Mouse (Mus musculus): Measurements from ENCODE around the gene Il6.
"Not testable (repeated sequence)": the region's sequence is repeated elsewhere in the genome, so short reads cannot be mapped to it uniquely, and the experiment has no call there.

The Il6 gene

DNA sequence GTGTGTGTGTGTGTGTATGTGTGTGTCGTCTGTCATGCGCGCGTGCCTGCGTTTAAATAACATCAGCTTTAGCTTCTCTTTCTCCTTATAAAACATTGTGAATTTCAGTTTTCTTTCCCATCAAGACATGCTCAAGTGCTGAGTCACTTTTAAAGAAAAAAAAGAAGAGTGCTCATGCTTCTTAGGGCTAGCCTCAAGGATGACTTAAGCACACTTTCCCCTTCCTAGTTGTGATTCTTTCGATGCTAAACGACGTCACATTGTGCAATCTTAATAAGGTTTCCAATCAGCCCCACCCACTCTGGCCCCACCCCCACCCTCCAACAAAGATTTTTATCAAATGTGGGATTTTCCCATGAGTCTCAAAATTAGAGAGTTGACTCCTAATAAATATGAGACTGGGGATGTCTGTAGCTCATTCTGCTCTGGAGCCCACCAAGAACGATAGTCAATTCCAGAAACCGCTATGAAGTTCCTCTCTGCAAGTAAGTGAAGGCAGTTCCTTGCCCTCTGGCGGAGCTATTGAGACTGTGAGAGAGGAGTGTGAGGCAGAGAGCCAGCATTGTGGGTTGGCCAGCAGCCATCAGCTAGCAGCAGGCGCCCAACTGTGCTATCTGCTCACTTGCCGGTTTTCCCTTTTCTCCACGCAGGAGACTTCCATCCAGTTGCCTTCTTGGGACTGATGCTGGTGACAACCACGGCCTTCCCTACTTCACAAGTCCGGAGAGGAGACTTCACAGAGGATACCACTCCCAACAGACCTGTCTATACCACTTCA lies at the start of gene Il6:
Il6 (plus strand) TSS at position 389 of the 778 bp plus-strand sequence.
- peak; percentile 86 for DNase-seq (ENCODE audit: low spot score)

DNA sequence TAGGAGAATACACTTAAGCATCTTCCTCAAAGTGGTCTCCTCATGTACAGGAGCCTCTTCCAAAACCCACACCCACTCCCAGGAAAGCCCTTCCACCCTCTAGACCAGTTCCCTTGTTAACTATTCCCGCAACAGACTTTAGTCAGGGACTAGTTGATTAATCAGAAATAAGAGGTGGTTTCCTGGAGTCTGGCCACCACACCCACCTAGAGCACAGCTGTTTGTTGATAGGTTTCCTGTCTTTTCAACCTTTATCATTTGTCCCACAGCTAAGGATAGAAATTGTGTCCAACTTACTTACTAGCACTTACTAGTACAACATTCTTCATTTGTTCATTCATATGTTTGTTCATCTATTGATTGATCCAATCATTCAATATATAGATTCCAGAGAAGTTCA lies 49.4 kb upstream of the Il6 start:
- DNase-seq (ENCODE audit: low spot score), result no peak

DNA sequence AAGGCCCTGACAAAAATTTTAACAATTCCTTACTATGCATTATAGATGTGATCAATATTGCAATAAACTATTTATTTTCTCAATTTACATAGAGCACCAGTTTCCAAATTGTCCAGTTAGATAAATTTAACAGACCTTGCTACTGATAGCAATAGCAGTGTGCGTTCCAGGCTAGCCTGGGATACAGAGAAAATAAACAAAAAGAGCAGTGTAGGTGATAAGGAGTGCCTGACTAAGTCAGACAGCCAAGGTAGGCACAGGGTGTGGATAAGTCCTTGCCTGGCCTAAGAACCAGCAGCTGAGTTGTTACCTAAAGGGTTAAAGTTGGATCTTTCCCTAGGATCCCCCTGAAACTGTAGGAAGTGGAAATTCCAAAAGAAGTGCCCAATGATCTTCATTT lies 42.7 kb upstream of the Il6 start:
- DNase-seq (ENCODE audit: low spot score), result no peak

DNA sequence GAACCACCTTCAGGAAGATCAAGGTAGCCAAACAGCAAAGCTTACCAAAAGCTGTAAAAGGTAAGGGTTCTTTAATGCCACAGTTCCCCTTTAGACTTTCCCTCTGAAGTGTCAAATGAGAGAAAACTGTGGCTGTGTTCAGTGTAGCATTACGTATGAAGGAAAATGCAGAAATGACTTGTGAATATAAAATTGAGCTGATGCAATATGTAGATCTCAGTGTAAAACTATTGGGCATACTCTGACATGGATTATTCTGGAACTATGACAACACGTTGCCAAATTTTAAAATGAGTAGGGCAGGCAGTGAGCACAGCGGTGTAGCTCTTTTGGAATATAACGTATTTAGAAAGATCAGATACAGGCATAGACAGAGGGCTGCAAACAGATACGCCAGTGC lies 40.1 kb upstream of the Il6 start:
- DNase-seq (ENCODE audit: low spot score), result no peak

DNA sequence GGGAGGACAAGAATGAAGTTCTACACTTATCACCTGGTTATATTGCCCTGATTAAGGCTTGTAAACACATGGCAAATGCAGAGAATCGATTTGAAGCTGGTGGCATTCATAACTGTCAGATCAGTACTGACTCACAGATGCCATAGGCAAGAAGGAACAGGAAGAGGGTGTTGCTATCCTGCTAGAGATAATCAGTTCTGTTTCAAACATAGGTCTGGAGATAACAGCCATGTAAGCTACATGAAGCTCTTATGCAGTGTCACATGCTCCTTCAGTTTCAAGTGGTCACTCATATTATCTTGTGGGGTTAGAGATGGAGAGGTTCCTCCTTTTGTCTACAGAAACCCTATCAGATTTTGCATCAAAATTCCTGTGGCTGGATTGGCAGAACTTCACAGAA lies 39.4 kb upstream of the Il6 start:
- DNase-seq (ENCODE audit: low spot score), result no peak

DNA sequence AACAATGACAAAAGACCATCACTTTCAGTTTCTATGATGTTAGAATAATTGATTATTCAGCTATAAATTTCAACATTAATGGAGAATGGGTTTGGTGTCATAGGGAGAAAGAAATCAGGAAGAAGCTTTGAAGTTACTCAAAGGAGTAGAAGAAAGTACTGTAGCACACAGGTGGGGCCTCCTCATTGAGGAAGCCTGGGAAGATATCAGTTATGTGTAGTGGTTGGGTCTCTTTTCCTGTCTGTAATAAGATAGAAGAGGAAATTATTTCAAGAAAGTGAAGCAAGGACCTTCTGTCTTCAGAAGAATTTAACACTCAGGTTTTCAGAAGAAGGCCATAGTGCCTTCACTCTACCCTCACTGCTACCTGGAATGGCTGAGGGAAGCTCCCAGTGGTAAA lies 38.8 kb upstream of the Il6 start:
- DNase-seq (ENCODE audit: low spot score), result no peak

DNA sequence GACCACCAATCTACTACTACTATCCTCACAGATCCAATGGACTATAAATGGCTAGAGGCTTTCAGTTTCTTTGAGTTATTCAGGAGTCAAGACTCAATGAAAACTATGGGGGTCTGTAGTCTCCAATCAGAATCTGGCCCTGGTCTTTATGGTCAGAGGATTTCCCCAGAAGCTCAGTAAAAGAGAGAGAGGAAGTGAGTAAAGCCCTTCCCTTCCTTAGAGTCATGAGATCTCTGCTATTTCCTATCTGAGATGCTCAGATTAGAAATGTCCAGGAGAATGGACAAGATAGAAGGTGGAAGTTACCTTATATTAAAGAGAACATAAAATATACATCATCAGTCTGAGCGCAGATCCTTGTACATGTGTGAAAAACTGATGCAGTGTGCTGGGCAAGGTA lies 19.3 kb upstream of the Il6 start:
- no peak for DNase-seq (ENCODE audit: low spot score)

DNA sequence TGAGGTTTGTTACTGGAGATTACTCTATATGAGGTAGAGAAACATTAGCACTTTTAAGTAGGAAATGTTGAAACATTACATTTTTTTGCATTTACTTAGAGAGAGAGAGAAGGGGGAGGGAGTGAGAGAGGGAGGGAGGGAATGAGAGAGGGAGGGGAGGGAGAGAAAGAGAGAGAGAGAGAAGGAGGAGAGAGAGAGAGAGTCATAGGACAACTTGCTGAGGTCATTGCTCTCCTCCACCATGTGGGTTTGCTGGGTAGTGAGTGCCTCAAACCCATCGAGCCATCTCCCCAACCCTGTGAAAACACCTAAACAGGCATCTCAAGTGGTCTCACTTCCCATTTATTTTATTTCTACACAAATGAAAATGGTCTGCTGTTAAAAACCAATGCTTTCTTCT lies 18.6 kb upstream of the Il6 start:
- DNase-seq (ENCODE audit: low spot score), result no peak

DNA sequence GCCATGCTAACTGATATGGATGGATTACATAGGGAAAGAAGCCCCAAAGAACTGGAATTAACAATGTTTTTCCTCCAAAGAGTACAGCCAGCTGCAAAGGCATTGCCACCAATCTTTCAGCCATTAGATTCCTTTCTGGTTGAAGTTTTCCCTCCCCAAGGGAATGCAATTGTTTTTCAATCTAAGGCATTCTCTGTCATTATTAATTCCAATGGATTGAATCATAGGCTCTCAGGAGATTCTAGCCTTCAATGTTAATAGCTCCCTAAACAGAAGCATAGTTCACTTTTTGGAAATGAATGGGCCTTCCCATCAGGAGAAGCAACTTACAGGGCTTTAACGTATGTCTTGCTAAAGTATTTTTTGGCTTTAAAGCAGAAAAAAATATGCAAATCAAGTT lies 15.6 kb upstream of the Il6 start:
- DNase-seq (ENCODE audit: low spot score), result no peak

DNA sequence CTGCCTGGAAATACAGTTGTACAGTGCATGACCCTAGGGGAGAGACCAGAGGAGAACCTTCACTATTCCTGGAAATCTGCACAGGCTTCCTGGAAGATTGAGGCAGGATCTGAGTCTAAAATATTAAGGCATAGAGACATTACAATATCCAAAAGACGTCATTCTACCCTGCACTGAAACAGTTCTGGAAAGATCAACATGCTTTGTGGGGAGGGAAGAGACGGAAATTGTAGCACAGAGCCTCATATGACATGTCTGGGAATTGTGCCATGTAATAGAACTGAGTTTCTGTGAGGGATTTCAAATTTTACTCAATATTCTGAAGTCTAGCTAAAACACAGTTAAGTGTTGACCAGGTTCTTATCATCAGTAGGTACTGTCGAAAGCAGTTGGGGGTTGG lies 12.0 kb upstream of the Il6 start:
- no peak for DNase-seq (ENCODE audit: low spot score)

DNA sequence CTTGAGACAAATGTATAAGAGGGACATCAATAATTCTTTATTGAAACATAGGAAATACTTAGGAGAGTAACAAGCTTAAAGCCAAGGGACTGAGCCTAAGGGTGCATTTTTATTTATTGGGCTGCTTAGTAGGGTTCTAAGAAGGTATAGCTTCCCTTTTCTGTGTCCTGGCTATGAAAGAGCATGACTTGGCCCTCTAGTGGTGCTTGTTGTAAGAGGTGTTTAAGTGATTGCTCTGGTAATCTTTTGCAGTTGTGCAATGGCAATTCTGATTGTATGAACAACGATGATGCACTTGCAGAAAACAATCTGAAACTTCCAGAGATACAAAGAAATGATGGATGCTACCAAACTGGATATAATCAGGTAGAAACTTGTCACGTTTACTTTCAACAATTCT lies 1.7 kb downstream of the Il6 start:
- peak; percentile 57 for DNase-seq (ENCODE audit: low spot score)

DNA sequence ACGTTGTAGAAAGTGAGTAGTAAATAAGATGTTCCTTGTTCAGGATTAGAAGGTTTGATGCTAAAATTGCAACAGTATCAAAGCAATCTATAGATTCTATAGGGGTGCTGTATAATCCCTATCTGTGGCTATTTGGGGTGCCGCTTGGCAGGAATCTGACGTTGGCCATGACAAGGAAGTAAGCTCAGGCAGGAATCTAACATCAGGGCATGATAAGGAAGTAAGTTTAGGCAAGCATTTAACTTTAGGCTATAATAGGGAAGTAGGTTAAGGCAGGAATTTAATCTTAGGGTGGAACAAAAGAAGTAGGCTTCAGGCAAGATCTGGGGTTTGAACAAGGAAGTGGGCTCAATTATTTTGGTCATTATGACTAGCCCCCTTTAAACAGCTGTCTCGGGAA lies 22.9 kb downstream of the Il6 start:
- not testable (repeated sequence) for DNase-seq (ENCODE audit: low spot score)

DNA sequence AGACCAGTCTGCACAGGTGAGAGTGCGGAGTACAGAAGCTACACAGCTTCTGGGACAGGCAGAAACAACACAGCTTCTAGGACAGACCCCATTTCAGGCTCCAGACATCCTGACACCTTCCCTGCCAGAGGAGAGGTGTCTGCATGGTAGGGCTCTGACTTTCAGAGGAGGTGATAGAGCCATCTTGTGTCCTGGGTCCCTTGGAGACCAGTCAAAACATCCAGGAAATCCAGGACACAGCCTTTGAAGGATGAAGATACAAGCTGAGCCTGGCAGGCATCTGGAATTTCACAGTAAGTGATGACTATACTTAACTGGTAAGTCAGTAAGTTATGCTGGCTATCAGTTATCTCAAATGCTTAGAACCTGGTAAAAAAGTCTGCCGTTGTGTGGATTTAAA lies 24.2 kb downstream of the Il6 start:
- not testable (repeated sequence) for DNase-seq (ENCODE audit: low spot score)

DNA sequence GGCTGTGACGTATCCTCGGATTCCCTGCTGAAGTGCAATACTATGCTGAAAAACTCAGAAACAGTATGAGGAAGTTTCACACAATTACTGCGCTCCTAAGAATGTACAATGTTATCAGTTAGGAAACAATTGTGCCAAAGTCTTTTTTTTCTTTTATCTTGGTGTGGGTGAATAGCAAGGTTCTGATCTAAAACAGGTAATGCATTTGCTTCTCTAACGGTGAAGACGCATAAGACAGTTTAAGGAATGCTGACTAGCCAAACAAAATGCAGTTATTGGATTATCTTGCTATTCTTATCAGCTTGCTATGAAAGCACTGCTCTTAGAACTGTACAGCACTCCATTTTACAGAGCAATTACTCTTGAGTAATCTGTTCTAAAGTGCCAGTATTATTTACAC lies 26.4 kb downstream of the Il6 start:
- not testable (repeated sequence) for DNase-seq (ENCODE audit: low spot score)

DNA sequence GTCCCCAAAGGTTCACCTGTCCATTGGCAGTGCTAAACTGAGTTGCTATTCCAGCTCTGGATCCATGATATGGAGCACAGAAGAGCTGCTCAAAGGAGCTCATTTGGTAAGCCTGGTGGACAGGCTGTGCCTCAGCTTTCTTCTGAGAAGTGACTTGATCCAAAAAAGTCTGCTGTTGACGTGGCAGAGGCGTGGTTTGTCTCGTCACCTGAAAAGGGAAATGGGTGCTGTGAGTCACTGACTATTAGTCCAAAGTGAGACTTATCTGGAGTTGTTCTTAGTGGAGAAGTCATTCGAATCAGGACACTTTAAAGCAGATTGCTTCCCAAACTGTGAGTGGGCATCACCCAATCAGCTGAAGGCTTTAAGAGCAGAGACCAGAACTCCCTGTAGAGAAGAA lies 26.9 kb downstream of the Il6 start:
- not testable (repeated sequence) for DNase-seq (ENCODE audit: low spot score)

DNA sequence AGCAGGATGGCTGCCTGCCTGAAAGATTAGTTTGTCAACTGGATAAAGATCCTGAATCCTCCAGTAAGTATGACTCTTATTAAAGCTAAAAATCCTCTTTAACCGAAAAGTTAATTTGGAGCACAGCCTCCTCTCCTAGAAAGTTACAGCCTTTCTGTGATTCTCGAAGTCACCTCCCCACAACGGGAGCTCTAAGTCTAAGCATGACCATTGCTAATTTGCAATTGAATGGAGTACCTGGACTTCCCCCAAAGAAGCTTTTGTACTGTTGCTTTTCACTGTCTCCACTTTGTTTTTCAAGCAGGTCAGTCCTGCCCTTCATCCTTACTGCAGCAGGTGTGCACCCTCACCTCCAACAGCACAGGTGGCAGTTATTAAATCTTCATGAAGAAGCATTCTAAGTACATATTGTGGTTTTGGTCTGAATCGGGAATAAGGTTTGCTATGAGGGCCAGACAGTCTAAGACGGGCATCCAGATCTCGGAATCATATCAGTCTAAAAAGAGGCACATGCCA lies 45.4 kb downstream of the Il6 start:
- DNase-seq (ENCODE audit: low spot score), result no peak

DNA sequence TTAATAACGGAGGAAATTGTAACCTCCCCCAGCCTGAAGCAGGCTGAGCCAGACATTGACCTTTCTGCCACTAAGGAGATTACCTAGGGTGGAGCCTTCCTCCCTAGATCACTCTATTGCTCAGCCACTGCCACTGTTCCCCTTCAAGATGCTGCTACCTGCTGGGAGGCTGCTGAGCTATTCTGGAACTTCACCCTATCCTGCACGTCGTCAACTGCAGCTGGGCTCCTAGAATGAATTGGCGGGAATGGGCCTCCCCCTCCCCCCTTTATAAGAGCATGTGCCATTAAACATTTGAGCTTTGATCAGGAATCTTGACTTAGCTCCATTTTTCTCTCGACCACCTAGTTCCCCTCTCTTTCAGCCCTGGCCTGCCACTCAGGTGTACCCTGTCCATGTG lies 46.7 kb downstream of the Il6 start:
- DNase-seq (ENCODE audit: low spot score), result not testable (repeated sequence)

DNA sequence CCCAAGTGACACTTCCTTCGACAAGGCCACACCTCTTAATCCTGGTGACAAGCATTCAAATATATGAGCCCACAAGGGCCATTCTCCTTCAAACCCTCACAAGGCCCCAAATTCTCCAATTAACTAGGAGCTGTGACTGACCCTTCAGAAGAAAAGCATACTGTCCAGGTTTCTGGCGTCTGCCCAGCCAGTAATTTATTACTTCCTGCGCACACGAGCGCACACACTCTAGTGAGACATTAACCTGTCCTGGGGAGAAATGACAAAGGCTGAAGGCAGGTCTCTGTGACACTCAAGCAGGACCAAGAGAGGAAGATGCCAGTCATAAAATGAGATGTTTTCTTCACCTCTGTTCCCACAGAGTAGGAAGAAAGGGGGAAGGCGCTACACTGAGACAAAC lies 54.8 kb downstream of the Il6 start:
- no peak for DNase-seq (ENCODE audit: low spot score)

Data from lung, postnatal 25 days (tissue).